Mouse (Mus musculus) lung, adult 2 months (tissue): ENCODE measurements around the gene Arl2. TPM values are rescaled to one million over a fixed set of nuclear protein-coding genes. Genes with fewer than 3 reads are reported as not detected.
A peak's percentile ranks its signal among the peaks of the same experiment; 100 is the strongest.
"Not testable (repeated sequence)": the region's sequence is repeated elsewhere in the genome, so short reads cannot be mapped to it uniquely, and the experiment has no call there.

Experiments
- DNase-seq: peaks from one replicate; pipeline ENCODE4 v3.0.0; 2022
- H3K4me1 ChIP-seq: fragments of 200-500 bp; 2 replicates; pipeline ENCODE4 v1.6.1; 2011; ENCODE audit warnings: low read length; ENCODE audit not compliant: control insufficient read depth, insufficient read depth
- H3K4me3 ChIP-seq: fragments of 200-500 bp; replicated peaks from 2 replicates; pipeline ENCODE3; 2011; ENCODE audit warnings: low read depth, mild to moderate bottlenecking, control low read depth, low read length; ENCODE audit errors: extremely low read depth
- CTCF ChIP-seq: fragments of 200-500 bp; IDR thresholded peaks from 2 replicates; pipeline ENCODE4 v1.5.1; 2011; ENCODE audit warnings: mild to moderate bottlenecking, low read length, control low read depth; ENCODE audit not compliant: insufficient read depth
- POLR2A ChIP-seq: fragments of 200-500 bp; IDR thresholded peaks from 2 replicates; pipeline ENCODE4 v1.6.1; 2011; ENCODE audit warnings: low read depth, mild to moderate bottlenecking, control low read depth, low read length, borderline replicate concordance; ENCODE audit errors: extremely low read depth
- WGBS: fragments of 180-500 bp; shearing (Covaris S2); methylation state at CpG from one replicate; pipeline ENCODE4 v1.1.7; 2018; 5-methylcytosine and 5-hydroxymethylcytosine counted together
- polyA plus RNA-seq: library from polyadenylated mRNA; depleted of rRNA; stranded (reverse); fragments of >200 nt; gene quantifications from 2 replicates; pipeline ENCODE4 v1.2.3, GENCODE M21; 2012

The Arl2 gene
- polyA plus RNA-seq, 1 experiment = 128 TPM

- DNase-seq = no peak
- TF ChIP-seq CTCF = no peak
- no peak for TF ChIP-seq POLR2A
- no peak overlapping the region for H3K4me3 ChIP-seq
- H3K4me1 ChIP-seq = no peaks in the 10 kb centered on the region
- WGBS = 66% methylated on average over 8 of the region's 8 CpGs
These were observed 15.0 kb upstream of the Arl2 start for GRCm38 (mm10) chr19:6156372-6156771.

- 80% methylated on average over 9 of the region's 9 CpGs for WGBS
- no peak overlapping the region for H3K4me3 ChIP-seq
- TF ChIP-seq POLR2A (no peak), CTCF (no peak)
- H3K4me1 ChIP-seq = no peaks in the 10 kb centered on the region
- no peak for DNase-seq
These were observed 13.8 kb upstream of the Arl2 start for GRCm38 (mm10) chr19:6155174-6155573.

DNA sequence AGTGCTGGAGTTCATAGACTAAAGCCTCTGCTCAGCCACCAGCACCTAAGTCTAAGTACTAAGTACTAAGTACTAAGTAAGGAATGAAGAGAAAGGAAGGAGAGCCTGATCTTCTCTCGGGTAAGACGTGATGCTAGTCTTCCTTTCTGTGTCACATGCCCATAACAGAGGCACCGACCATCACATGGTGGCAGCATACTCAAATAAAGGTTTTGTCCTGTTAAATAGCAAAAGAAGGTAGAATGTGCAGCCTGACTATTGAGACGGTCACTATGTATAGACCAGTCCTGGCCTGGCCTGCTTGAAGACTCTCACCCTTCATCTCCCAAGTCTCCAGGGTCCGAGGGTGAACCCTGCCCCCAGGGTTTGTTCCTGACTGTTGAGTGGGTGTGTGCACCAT lies 3.5 kb upstream of the Arl2 start:
- peaks cover 2% of the 10 kb centered on the region; the same call in 1 of the 2 replicates for H3K4me1 ChIP-seq
- no peak for DNase-seq
- no peak overlapping the region for H3K4me3 ChIP-seq
- 73% methylated on average over 5 of the region's 5 CpGs for WGBS
- no peak for TF ChIP-seq CTCF
- TF ChIP-seq POLR2A = no peak

- Histone ChIP-seq H3K4me3 (peak within 1 kb of the TSS; percentile 81), H3K4me1 (peaks cover 2% of the 10 kb centered on the region; the same call in 1 of the 2 replicates)
- WGBS = 1% methylated on average over 68 of the region's 68 CpGs
- TF ChIP-seq CTCF = peak; percentile 65
- peak; percentile 21; the same call in 1 of the 2 replicates for TF ChIP-seq POLR2A
- DNase-seq = peak; percentile 90
These were observed 512 bp downstream of the Arl2 start, which contains the start of gene Batf2 for GRCm38 (mm10) chr19:6140678-6141393. TSS of gene Batf2 (plus strand) at chr19:6140983.

DNA sequence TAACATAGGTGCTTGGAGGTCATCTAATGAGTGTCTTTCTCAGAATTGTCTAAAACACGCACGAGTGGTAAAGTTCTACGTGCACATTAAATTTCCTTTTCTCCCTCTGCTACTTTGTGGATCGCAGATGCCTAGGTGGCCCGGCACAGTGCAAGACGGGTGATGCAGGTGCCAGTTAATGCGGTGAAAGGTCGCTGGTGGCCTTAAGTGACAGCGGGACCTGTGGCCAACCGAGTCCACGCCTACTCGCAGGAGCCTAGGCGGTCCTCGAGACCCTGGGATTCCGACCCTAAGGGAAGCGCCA lies 1.0 kb downstream of the Arl2 start:
- Histone ChIP-seq H3K4me1 (peaks cover 2% of the 10 kb centered on the region; the same call in 1 of the 2 replicates), H3K4me3 (peak overlapping the region; percentile 81)
- no peak for DNase-seq
- TF ChIP-seq CTCF = no peak
- TF ChIP-seq POLR2A = no peak
- 2% methylated on average over 16 of the region's 16 CpGs for WGBS

GRCm38 (mm10) chr19:6139701-6140100 lies 1.6 kb downstream of the Arl2 start:
- no peak for DNase-seq
- 94% methylated on average over 6 of the region's 6 CpGs for WGBS
- H3K4me3 ChIP-seq = no peak overlapping the region
- peaks cover 2% of the 10 kb centered on the region; the same call in 1 of the 2 replicates for H3K4me1 ChIP-seq
- TF ChIP-seq POLR2A (no peak), CTCF (no peak)

DNA sequence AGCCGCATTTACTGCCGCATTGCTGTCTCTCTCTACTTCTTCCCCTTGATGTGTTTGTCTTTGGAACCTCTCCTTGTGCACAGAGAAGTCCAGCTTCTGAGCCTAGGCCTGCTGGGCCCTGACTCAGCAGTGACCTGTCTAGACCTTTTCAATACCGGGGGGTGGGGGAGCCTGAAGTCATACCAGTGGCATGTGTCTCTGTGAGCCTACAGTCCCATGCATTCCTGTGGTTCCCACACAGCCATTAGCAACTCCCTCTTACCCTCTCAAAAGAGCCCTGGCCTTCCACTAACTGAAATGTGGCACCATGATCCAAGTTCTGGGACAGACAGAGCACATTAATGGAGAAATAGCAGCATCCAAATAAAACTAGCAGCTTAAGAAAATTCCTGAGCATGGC lies 5.0 kb downstream of the Arl2 start:
- DNase-seq = no peak
- no peak overlapping the region for H3K4me3 ChIP-seq
- H3K4me1 ChIP-seq = peaks cover 2% of the 10 kb centered on the region; the same call in 1 of the 2 replicates
- 87% methylated on average over 3 of the region's 3 CpGs for WGBS
- TF ChIP-seq POLR2A (no peak), CTCF (no peak)

- H3K4me1 ChIP-seq, H3K4me3 ChIP-seq, DNase-seq: not testable (repeated sequence)
- WGBS = 37% methylated on average over 1 of the region's 1 CpGs
These were observed 8.2 kb downstream of the Arl2 start for GRCm38 (mm10) chr19:6133197-6133596.

DNA sequence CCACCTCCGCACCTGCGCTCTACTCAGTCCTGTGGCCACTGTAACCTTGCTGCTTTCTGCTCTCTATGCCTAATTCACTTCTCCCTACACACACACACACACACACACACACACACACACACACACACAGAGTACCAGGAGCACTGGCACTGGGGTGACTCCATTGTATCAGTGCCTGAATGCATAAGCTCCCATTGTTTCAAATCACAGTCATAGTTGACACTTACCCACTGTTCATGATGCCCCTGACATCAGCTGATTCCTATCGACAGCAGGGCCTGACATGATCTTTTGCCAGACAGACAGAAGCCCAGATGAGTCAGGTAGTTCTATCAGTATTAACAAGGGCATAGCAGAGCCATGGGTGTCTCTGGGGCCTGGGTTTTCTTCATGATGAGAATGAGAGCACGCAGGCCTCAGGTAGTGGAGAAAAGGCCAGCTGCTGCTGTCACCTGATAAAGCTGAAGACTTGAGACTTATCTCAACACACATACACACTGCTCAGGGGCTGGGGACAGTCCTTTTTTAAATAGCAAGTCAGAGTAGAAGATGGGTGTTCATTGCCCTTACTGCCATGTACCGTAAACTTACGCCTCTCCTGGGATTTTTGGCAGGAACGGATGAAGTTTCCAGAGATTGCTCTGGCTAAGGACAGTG lies 9.0 kb downstream of the Arl2 start:
- H3K4me3 ChIP-seq = no peak overlapping the region

DNA sequence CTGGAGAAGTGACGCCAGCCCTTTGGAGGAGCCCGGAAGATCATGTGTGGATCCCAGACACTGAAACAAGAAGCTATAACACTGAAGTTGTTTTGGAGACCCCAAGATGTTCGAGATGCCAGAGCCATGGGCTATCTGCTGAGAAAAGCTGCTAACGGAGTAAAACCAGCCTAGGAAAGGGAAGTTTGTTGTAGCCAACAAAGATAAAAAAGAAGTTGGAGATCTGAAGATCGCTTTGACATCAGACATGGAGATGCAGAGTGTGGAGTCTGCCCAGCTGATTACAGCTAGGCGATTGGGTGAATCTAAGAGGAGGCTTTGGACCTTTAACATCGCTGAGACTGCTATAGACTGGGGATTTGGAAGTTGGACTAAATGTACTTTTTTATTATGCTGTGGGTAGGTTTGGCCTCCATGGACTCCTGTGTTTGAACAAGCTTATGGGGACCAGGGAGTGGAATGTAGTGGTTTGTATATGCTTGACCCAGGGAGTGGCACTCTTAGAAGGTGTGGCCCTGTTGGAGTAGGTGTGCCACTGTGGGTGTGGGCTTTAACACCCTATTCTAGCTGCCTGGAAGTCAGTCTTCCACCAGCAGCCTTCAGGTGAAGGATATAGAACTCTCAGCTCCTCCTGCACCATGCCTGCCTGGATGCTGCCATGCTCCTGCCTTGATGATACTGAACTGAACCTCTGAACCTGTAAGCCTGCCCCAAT lies 10.8 kb downstream of the Arl2 start:
- not testable (repeated sequence) for H3K4me3 ChIP-seq, H3K4me1 ChIP-seq, DNase-seq
- WGBS = 71% methylated on average over 7 of the region's 7 CpGs

More for the DNA sequence above, 9.0 kb downstream of the Arl2 start:
- WGBS = 81% methylated on average over 7 of the region's 7 CpGs
- no peak for TF ChIP-seq POLR2A
- TF ChIP-seq CTCF = no peak
- DNase-seq = no peak
- H3K4me1 ChIP-seq = no peaks in the 10 kb centered on the region
